In genomic region chr4:56990215-56990584, GRCm38 (mm10) we compare ENCODE assay signal across 9 mouse cellular contexts. TPM values are rescaled to one million over a fixed set of nuclear protein-coding genes. Genes with fewer than 3 reads are reported as not detected.
DNase-seq lines count a peak whose midpoint lies in the region; ATAC-seq and TF ChIP-seq lines count a peak whose summit lies in the region.
"Had no signal": no experiment of that assay in that cellular context is flagged by ENCODE, and none has a peak within 500 bp of the region (broad histone marks: within the 10 kb centered on the region; RNA-seq: fewer than 3 reads in every experiment).

TSS of gene Frrs1l (minus strand) at chr4:56990391.

- WGBS in kidney, embryonic 15.5 days = under 1% methylated on average over 44 of the region's 44 CpGs
- 1% methylated on average over 44 of the region's 44 CpGs for WGBS in kidney, adult 2 months
- WGBS in forebrain, embryonic 14.5 days = 0% methylated on average over 43 of the region's 44 CpGs
- 0% methylated on average over 40 of the region's 44 CpGs for WGBS in midbrain, embryonic 15.5 days

- H3K4me3 ChIP-seq in kidney, embryonic 15.5 days (replicated peaks) = peak within 1 kb of the TSS; percentile 63
- no peak within 1 kb of the TSS for H3K4me3 ChIP-seq in kidney, adult 2 months (ENCODE audit: insufficient read depth, low read depth, low read length)
- peak within 1 kb of the TSS; percentile 70 for H3K4me3 ChIP-seq in forebrain, embryonic 14.5 days (ENCODE audit: low read depth, low read length)
- peak within 1 kb of the TSS; percentile 86 for H3K4me3 ChIP-seq in midbrain, embryonic 15.5 days

- peak within 1 kb of the TSS; percentile 98 for H3K4me2 ChIP-seq in kidney, embryonic 15.5 days
- peak within 1 kb of the TSS; percentile 87 for H3K4me2 ChIP-seq in forebrain, embryonic 14.5 days (ENCODE audit: low read length)
- H3K4me2 ChIP-seq in midbrain, embryonic 15.5 days = peak within 1 kb of the TSS; percentile 86

- peaks cover 43% of the 10 kb centered on the region for H3K27me3 ChIP-seq in kidney, embryonic 15.5 days
- H3K27me3 ChIP-seq in kidney, adult 2 months (replicated peaks; ENCODE audit: control insufficient read depth, insufficient read depth, low read length) = no peaks in the 10 kb centered on the region
- 0 out of 2 replicates have a peak, but pooled peaks cover 3% of the 10 kb centered on the region for H3K27me3 ChIP-seq in forebrain, embryonic 14.5 days (replicated peaks; ENCODE audit: control insufficient read depth, insufficient read depth, low read length)
- no peaks in the 10 kb centered on the region for H3K27me3 ChIP-seq in midbrain, embryonic 15.5 days (replicated peaks)

- peaks cover 11% of the 10 kb centered on the region for H3K4me1 ChIP-seq in kidney, embryonic 15.5 days
- H3K4me1 ChIP-seq in kidney, adult 2 months (ENCODE audit: control insufficient read depth, insufficient read depth, low read length) = no peaks in the 10 kb centered on the region
- H3K4me1 ChIP-seq in forebrain, embryonic 14.5 days (ENCODE audit: control insufficient read depth, insufficient read depth, low read length) = peaks cover 3% of the 10 kb centered on the region; the same call in 1 of the 2 replicates
- peaks cover 11% of the 10 kb centered on the region; the same call in 1 of the 2 replicates for H3K4me1 ChIP-seq in midbrain, embryonic 15.5 days

- no peak for TF ChIP-seq CTCF in kidney, adult 2 months (conservative IDR thresholded peaks at IDR 0.05; ENCODE audit: insufficient read depth, insufficient read length, low read depth, low read length)
- no peak for TF ChIP-seq CTCF in brain, embryonic 14.5 days (IDR thresholded peaks at IDR 0.05; ENCODE audit: borderline replicate concordance, extremely low read depth, insufficient read depth, insufficient read length)

- no peaks in the 10 kb centered on the region for H3K36me3 ChIP-seq in kidney, embryonic 15.5 days
- H3K36me3 ChIP-seq in kidney, adult 2 months (ENCODE audit: control insufficient read depth, insufficient read depth, low read length) = no peaks in the 10 kb centered on the region
- no peaks in the 10 kb centered on the region for H3K36me3 ChIP-seq in forebrain, embryonic 14.5 days (ENCODE audit: control insufficient read depth, insufficient read depth, low read length)
- no peaks in the 10 kb centered on the region for H3K36me3 ChIP-seq in midbrain, embryonic 15.5 days (replicated peaks)

- no peak for DNase-seq in kidney, adult 2 months
- DNase-seq in brain, embryonic 14.5 days (ENCODE audit: low read depth) = peak; percentile 75
- DNase-seq in forebrain, embryonic 14.5 days (ENCODE audit: low spot score) = peak; percentile 59
- peak; percentile 68 for DNase-seq in layer of hippocampus, postnatal 36 days
- DNase-seq in MN1 (ENCODE audit: low spot score) = no peak

- ATAC-seq in kidney, embryonic 15.5 days (replicated peaks; ENCODE audit: low FRiP score) = peak; percentile 60; the same call in 1 of the 2 replicates
- peak; percentile 92 for ATAC-seq in forebrain, embryonic 14.5 days
- ATAC-seq in midbrain, embryonic 15.5 days (replicated peaks) = peak; percentile 96
- ATAC-seq in inflammation-experienced regulatory T-cells, adult 6 months = no peak

- H3K9me3 ChIP-seq in kidney, embryonic 15.5 days (replicated peaks) = no peaks in the 10 kb centered on the region
- no peaks in the 10 kb centered on the region for H3K9me3 ChIP-seq in forebrain, embryonic 14.5 days (replicated peaks; ENCODE audit: control insufficient read depth, low read length)
- no peaks in the 10 kb centered on the region for H3K9me3 ChIP-seq in midbrain, embryonic 15.5 days

- TF ChIP-seq POLR2A in kidney, adult 2 months (IDR thresholded peaks at IDR 0.05; ENCODE audit: low read depth, low read length) = no peak
- 0 out of 2 replicates have a peak, but pooled peaks have one; percentile 25 for TF ChIP-seq POLR2A in brain, embryonic 14.5 days (IDR thresholded peaks at IDR 0.05; ENCODE audit: borderline replicate concordance, extremely low read depth, insufficient read depth, insufficient read length, poor library complexity, severe bottlenecking)

- H3K9ac ChIP-seq in kidney, embryonic 15.5 days = peak within 1 kb of the TSS; percentile 51
- H3K9ac ChIP-seq in forebrain, embryonic 14.5 days (ENCODE audit: low read length) = peak within 1 kb of the TSS; percentile 84
- H3K9ac ChIP-seq in midbrain, embryonic 15.5 days = peak within 1 kb of the TSS; percentile 81

- no peak within 1 kb of the TSS for H3K27ac ChIP-seq in kidney, embryonic 15.5 days
- no peak within 1 kb of the TSS for H3K27ac ChIP-seq in kidney, adult 2 months (ENCODE audit: insufficient read depth, low read depth, low read length)
- H3K27ac ChIP-seq in forebrain, embryonic 14.5 days (ENCODE audit: low read depth, low read length) = peak within 1 kb of the TSS; percentile 83
- peak within 1 kb of the TSS; percentile 88 for H3K27ac ChIP-seq in midbrain, embryonic 15.5 days

RNA-seq across cellular contexts. Expression of gene Frrs1l, which starts in this region (rescaled TPM):
- 0.30 and 0.39 TPM in 2 replicates for polyA plus RNA-seq in kidney, embryonic 15.5 days (2015; fragmentation: Nextera tagmentation; extraction: Ambion mirVana)
- polyA plus RNA-seq in kidney, adult 2 months (2012; rRNA removed) = 0.02 and 0.03 TPM in 2 replicates
- 9.6 and 15.1 TPM in 2 replicates for polyA plus RNA-seq in brain, embryonic 14.5 days (2012; rRNA removed)
- polyA plus RNA-seq in forebrain, embryonic 14.5 days (2014; fragmentation: Nextera tagmentation; extraction: Ambion mirVana) = 13.8 and 18.9 TPM in 2 replicates
- 100 to 1,000 TPM; 227 TPM for total RNA-seq in layer of hippocampus, postnatal 36 days (2021)
- polyA plus RNA-seq in midbrain, embryonic 15.5 days (2015; fragmentation: Nextera tagmentation; extraction: Ambion mirVana) = 19.5 and 21.8 TPM in 2 replicates
- polyA plus RNA-seq in inflammation-experienced regulatory T-cells, adult 6 months (2017; shearing (Covaris generic)) = not detected
- total RNA-seq: liver, adult 2 months had no signal
- polyA plus RNA-seq: liver, adult 2 months had no signal

Comparison
In these comparisons a context has a peak if more than half of its experiments do, and no peak if none do; other contexts are left out.
1. Peak in ATAC-seq, H3K4me3 ChIP-seq, H3K9ac ChIP-seq and H3K4me2 ChIP-seq in kidney, embryonic 15.5 days; RNA of the gene not detected or under 1 TPM.
2. H3K27ac ChIP-seq: peak in forebrain, embryonic 14.5 days (single experiment) and midbrain, embryonic 15.5 days (single experiment); none in kidney, embryonic 15.5 days (single experiment) and kidney, adult 2 months (single experiment).
3. DNase-seq: peak in brain, embryonic 14.5 days (single experiment), forebrain, embryonic 14.5 days (single experiment) and layer of hippocampus, postnatal 36 days (2 of 2); none in kidney, adult 2 months (single experiment) and MN1 (single experiment).
4. Peak in every context shown above with its lines, with median percentiles within 50 percentile points of each other: H3K4me2 ChIP-seq and H3K9ac ChIP-seq.